Mouse (Mus musculus) olfactory bulb, adult 2 months (tissue): ENCODE data around the gene Plekhb1.

Source experiments
- CTCF ChIP-seq: fragments of 200-500 bp; IDR thresholded peaks from 2 replicates; pipeline ENCODE4 v1.5.1; 2012; ENCODE audit warnings: low read depth, mild to moderate bottlenecking, low read length, moderate library complexity; ENCODE audit not compliant: insufficient read depth
- POLR2A ChIP-seq: fragments of 200-500 bp; IDR thresholded peaks from 2 replicates; pipeline ENCODE4 v1.6.1; 2012; ENCODE audit warnings: mild to moderate bottlenecking, low read depth, low read length, moderate library complexity; ENCODE audit not compliant: insufficient read depth

DNA sequence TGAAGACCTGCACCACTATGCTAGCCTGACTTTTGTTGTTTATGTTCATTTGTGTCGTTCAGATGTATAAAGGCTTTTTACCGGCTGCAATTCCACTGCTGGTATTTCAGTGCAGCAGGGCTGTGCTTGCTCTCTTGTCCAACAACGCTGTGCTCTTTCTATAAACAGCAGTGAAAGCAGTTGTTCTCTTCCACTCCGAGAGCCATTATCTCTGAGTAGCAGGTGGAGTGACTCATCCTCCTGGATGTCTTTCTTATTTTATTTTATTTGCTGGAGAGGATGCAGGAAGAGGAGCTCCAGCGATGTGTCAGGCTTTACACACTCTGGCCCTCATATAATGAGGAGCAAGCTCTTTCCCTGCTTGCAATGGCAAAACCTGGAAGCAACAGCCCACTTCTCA lies 62.0 kb downstream of the Plekhb1 start:
- TF ChIP-seq POLR2A (no peak), CTCF (no peak)
